Mouse (Mus musculus) natural killer cell, adult 2 months (primary cell): ENCODE data around the gene Prps1l1.

Source experiments
- DNase-seq, 2 experiments: peaks; one replicate each; pipeline ENCODE4 v3.0.0; 2022; ENCODE audit warnings: low spot score in 2 of 2

The Prps1l1 gene

DNA sequence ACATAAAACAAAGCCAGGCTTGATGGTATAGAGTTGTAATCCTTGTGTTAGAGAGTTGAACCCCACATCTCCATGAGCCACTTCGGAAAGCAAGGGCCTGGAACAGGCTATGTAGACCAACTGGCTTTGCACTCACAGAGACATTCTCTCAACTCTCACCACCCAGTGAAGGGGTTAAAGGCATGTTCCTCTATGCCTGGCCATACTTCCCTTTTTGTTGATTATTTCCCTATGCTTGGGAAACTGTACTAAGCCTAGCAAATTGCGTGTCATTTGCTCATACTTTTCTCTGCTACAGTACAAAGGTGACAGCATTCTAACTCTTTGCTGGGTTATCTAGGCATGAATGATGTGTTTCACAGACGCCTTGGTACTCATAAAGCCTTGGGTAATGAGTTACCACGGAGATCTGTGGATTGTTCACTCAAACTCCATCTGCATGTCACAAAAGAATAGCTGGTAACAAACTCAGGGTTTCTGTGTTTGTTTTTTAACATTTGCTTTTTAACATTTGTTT lies 41.4 kb downstream of the Prps1l1 start:
- DNase-seq, result no peak

DNA sequence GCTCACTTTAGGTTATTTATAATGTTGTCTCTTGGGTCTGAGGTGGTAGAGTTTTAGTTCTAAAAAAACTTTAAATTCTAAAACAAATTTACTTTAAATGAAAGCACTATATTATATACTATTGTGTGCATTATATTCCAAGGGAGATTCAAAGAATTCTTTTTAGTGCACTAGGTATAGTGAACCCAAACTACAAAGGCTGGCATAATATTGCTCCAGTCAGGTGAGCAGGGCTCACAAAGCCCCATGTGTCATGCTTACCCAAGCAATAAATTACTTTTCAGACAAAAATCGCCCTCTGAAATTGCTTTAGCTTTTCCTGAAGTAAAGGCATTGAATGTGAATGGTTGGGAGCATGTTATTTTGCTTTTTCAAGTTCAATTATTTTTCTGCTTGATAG lies 43.0 kb downstream of the Prps1l1 start:
- DNase-seq, result no peak
